Mouse (Mus musculus): ENCODE results near the gene Calr. TPM values are rescaled to one million over a fixed set of nuclear protein-coding genes. Genes with fewer than 3 reads are reported as not detected.

Calr gene
- polyA plus RNA-seq, 1 experiment from 2014 or later, result 1,041 TPM

DNA sequence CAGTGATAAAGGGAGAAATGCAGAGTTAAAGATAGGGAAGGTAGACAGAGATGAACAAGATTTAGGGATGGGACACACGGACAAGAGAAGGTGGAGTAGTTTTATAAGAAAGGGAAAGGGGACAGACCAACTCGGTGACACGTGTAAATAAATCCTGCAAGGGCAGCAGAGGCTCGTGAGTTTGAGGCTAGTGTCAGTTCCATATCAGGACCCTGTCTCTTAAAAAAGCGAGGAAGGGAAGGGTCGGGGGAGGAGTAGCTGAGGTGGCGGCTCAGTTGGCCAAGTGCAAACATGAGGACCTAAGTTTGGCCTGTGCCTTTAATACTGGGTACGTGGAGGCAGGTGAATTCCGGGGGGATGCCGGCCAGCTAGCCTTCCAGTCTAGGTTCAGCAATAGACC, 35.4 kb downstream of the Calr start:
- no peak for ATAC-seq (replicated peaks; ENCODE audit: low FRiP score)
- Histone ChIP-seq H3K27ac (no peak overlapping the region), H3K27me3 (peaks cover 84% of the 10 kb centered on the region), H3K9ac (no peak overlapping the region; the same call in 1 of the 2 replicates), H3K4me3 (replicated peaks) (peak overlapping the region; percentile 39), H3K9me3 (replicated peaks) (no peaks in the 10 kb centered on the region), H3K4me1 (peaks cover 27% of the 10 kb centered on the region), H3K4me2 (peak overlapping the region; percentile 71), H3K36me3 (no peaks in the 10 kb centered on the region)
- 26% methylated on average over 10 of the region's 10 CpGs for WGBS

- peak overlapping the region; percentile 39 for H3K4me3 ChIP-seq (replicated peaks)
- no peaks in the 10 kb centered on the region for H3K36me3 ChIP-seq
- H3K9ac ChIP-seq, result no peak overlapping the region; the same call in 1 of the 2 replicates
- no peak overlapping the region for H3K27ac ChIP-seq
- under 1% methylated on average over 32 of the region's 32 CpGs for WGBS
- peak; percentile 79 for ATAC-seq (replicated peaks; ENCODE audit: low FRiP score)
- peak overlapping the region; percentile 71 for H3K4me2 ChIP-seq
- H3K9me3 ChIP-seq (replicated peaks), result no peaks in the 10 kb centered on the region
- peaks cover 85% of the 10 kb centered on the region for H3K27me3 ChIP-seq
- peaks cover 27% of the 10 kb centered on the region for H3K4me1 ChIP-seq
Observed at GRCm38 (mm10) chr8:84810896-84811295, 35.8 kb downstream of the Calr start.

GRCm38 (mm10) chr8:84809941-84810280, 36.8 kb downstream of the Calr start:
- 78% methylated on average over 5 of the region's 5 CpGs for WGBS
- Histone ChIP-seq H3K27me3 (peaks cover 91% of the 10 kb centered on the region), H3K4me3 (replicated peaks) (no peak overlapping the region)

DNA sequence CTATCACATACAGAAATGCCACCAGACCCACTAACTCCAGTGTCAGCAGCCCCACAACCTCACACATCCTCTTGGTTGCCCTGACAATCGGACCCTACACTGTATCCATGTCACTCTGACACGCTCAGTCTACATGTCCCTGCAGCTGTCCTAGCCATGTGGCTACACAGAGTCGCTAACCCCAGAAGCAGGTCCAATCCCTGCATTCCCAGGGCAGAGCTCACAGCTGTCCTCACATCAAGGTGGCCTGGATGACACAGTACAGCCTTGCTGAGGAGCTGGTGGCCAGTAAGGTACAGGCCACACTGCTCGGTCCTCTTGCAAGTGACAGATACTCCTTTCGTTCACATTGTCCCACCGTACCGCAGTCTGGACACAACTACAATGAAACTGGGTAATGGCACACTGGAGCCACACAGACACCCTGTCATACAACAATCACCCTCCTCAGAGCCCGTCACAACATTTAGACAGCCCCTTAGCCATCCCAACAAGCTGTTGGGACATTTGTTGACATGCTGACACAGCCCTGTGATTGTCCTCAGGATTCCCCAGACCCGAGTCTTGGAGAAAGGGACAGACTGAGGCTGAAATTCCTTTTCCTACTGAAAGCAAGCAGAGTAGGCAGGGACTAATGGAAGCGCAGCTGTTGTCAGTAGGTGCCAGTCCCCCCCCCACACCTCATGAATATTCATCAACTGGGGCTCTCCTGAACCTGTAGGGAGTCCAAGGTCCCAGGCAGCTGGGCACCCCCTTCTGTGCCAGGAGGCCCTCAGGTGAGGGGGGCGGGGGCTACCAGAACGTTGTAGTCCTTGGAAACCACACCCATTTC, 37.4 kb downstream of the Calr start:
- Histone ChIP-seq H3K9me3 (replicated peaks) (no peaks in the 10 kb centered on the region), H3K36me3 (no peaks in the 10 kb centered on the region), H3K4me3 (replicated peaks) (no peak overlapping the region), H3K4me2 (no peak overlapping the region), H3K27me3 (peaks cover 91% of the 10 kb centered on the region), H3K4me1 (peaks cover 11% of the 10 kb centered on the region), H3K27ac (no peak overlapping the region), H3K9ac (no peak overlapping the region)
- 61% methylated on average over 12 of the region's 12 CpGs for WGBS
- ATAC-seq (replicated peaks; ENCODE audit: low FRiP score), result no peak

More at GRCm38 (mm10) chr8:84809941-84810280, 36.8 kb downstream of the Calr start:
- no peak overlapping the region for H3K4me2 ChIP-seq
- H3K9me3 ChIP-seq (replicated peaks), result no peaks in the 10 kb centered on the region
- H3K4me1 ChIP-seq, result peaks cover 17% of the 10 kb centered on the region
- no peak overlapping the region for H3K9ac ChIP-seq
- no peak for ATAC-seq (replicated peaks; ENCODE audit: low FRiP score)
- no peaks in the 10 kb centered on the region for H3K36me3 ChIP-seq
- H3K27ac ChIP-seq, result no peak overlapping the region

- no peak for ATAC-seq (replicated peaks; ENCODE audit: low FRiP score)
- no peak overlapping the region for H3K4me3 ChIP-seq (replicated peaks)
- 96% methylated on average over 5 of the region's 5 CpGs for WGBS
- H3K9me3 ChIP-seq (replicated peaks), result no peaks in the 10 kb centered on the region
- H3K9ac ChIP-seq, result no peak overlapping the region
- no peak overlapping the region for H3K27ac ChIP-seq
- peaks cover 10% of the 10 kb centered on the region for H3K4me1 ChIP-seq
- peaks cover 91% of the 10 kb centered on the region for H3K27me3 ChIP-seq
- no peak overlapping the region for H3K4me2 ChIP-seq
- H3K36me3 ChIP-seq, result no peaks in the 10 kb centered on the region
Observed at GRCm38 (mm10) chr8:84806031-84806430, 40.7 kb downstream of the Calr start.

DNA sequence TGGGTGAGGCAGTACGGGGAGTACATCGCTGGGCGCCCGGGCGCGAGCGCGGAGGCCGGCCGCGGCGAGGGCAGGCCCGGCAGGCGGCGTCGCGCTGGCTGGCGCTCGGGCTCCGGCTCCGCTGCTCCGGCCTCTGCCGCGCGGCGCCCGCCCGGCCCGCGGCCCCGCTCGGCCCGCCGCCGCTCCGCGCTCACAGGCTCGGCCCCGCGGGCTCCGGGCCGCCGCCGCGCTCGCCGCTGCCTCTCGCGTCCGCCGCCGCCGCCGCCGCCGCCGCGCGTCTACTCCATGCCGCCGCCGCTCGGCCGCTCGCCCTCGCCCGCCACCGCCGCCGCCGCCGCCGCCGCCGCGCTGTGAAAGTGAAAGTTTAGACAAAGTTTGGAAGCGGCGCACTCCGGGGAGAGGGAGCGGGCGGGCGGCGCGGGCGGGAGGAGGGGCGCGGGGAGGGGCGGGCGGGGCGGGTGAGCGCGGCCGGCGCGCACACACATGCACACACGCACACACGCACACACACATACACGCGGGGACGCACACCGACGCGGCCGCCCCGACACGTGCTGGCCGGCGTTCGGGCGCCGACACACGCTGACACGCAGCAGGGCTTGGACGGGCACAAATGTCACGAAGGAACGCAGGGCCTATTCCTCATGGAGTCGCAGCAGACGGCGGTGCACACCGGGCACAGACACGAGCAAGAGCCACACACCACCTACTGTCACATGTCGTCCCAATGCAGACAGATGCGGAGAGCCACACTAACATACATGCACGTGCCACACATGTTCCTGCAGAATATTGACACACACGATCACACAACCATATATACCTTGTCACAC, 46.5 kb downstream of the Calr start, which contains the start of gene Nfix:
Nfix (minus strand) TSS at position 346 of the 833 bp plus-strand sequence.
- under 1% methylated on average over 97 of the region's 125 CpGs for WGBS
- Histone ChIP-seq H3K36me3 (no peaks in the 10 kb centered on the region), H3K9me3 (replicated peaks) (no peaks in the 10 kb centered on the region), H3K27me3 (peaks cover 94% of the 10 kb centered on the region), H3K4me1 (peaks cover 29% of the 10 kb centered on the region), H3K9ac (peak within 1 kb of the TSS; percentile 88), H3K4me2 (peak within 1 kb of the TSS; percentile 91), H3K4me3 (replicated peaks) (peak within 1 kb of the TSS; percentile 72), H3K27ac (peak within 1 kb of the TSS; percentile 67)
- peak; percentile 52 for ATAC-seq (replicated peaks; ENCODE audit: low FRiP score)

DNA sequence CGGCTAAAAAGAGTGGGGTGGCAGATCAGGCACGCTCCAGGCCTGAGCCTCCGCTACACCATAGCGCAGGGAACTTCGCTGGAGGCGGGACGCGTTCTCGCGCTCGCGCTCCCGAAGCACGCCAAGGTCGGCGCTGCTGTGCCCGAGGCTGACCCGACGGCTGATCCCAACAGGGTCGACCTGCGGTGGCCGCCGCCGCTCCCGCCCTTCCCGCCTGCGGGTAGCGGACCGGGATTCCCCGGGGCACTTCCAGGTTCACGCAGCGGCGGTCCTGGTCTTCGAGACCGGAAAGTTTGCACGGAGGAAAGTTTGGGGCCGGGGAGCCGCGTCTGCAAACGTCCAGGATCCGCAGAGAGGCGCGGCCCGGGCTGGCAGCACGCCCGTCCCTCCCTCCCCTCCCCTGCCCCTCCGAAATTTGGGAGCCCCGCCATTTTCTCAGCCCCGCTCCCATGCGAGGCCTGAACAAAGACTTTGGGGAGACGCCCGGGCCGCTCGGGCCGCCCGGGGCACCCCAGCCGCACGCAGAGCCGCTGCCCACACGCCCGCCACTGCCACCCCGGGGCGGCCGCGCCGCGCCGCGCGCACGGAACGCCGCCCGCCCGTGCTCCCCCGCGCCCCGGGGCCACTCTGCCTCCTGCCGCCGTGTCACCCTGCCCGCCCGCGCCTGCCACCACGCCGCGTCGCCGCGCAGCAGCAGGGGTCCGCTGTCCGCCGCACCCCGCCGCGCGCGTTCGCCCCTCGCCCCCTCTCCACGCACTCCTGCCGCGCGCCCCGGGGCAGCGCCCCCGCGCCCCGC, 47.4 kb downstream of the Calr start:
- Histone ChIP-seq H3K4me1 (peaks cover 34% of the 10 kb centered on the region), H3K27me3 (peaks cover 94% of the 10 kb centered on the region), H3K36me3 (no peaks in the 10 kb centered on the region), H3K9ac (peak overlapping the region; percentile 88), H3K27ac (peak overlapping the region; percentile 67), H3K9me3 (replicated peaks) (no peaks in the 10 kb centered on the region), H3K4me3 (replicated peaks) (peak overlapping the region; percentile 72), H3K4me2 (peak overlapping the region; percentile 91)
- 0 out of 2 replicates have a peak, but pooled peaks have one; percentile 11 for ATAC-seq (replicated peaks; ENCODE audit: low FRiP score)
- under 1% methylated on average over 99 of the region's 108 CpGs for WGBS

DNA sequence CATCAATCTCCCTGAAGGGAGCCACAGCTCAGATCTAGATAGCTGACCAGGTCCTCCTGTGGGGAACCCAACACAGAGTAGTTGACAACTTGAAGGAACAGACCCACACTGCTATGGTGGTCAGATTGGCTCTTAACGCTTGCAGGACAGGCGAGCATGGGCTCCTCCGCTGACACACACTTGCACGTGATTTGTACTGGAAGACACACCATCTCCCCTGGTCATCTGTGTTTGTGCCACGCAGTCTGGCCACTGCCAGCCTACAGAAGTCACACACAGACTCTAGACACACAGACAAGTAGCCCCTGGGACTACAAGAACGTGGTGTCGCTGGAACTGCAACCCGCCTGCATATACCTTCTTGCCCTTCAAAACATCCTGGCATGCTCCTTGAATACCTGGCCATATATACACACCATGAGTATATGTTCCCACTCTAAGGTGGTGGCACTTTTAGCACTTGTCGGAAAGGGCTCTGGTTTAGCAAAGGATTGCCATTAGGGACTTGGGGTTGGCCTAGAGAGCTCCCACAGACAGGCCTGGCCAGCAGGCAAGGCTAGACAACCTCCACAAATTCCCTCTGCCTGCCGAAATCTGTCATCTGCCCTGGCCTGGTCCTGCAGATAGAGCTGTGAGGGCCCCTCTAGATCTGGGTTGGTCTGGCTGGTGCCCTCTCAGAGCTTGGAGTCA, 48.1 kb downstream of the Calr start:
- peak overlapping the region; percentile 72 for H3K4me3 ChIP-seq (replicated peaks)
- H3K36me3 ChIP-seq, result no peaks in the 10 kb centered on the region
- WGBS, result 49% methylated on average over 10 of the region's 10 CpGs
- H3K27me3 ChIP-seq, result peaks cover 94% of the 10 kb centered on the region
- H3K9ac ChIP-seq, result peak overlapping the region; percentile 88
- H3K4me1 ChIP-seq, result peaks cover 42% of the 10 kb centered on the region
- no peak for ATAC-seq (replicated peaks; ENCODE audit: low FRiP score)
- no peaks in the 10 kb centered on the region for H3K9me3 ChIP-seq (replicated peaks)
- H3K4me2 ChIP-seq, result peak overlapping the region; percentile 91
- H3K27ac ChIP-seq, result no peak overlapping the region

DNA sequence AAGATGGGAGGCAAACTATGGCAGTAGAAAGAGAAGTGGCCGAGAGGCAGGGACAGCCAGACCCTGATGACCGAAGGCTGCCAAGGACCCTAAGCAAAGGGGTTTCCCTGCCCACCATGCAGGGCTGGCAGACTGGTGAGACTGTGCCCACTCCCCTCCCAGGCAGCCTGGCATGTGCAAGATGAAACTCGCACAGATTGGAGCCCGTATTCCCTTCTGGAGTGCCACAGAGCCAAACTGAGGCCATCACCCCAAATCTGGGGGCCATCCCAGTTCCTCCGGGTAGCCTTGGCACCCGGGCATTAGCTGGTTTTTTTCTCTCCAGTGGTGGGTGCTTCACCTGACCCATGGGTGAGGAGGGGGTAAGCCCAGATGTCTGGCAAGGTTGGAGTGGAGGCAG, 48.8 kb downstream of the Calr start:
- Histone ChIP-seq H3K4me1 (peaks cover 39% of the 10 kb centered on the region), H3K4me3 (replicated peaks) (no peak overlapping the region), H3K27ac (no peak overlapping the region), H3K4me2 (peak overlapping the region; percentile 91), H3K9ac (no peak overlapping the region), H3K27me3 (peaks cover 94% of the 10 kb centered on the region), H3K36me3 (no peaks in the 10 kb centered on the region), H3K9me3 (replicated peaks) (no peaks in the 10 kb centered on the region)
- no peak for ATAC-seq (replicated peaks; ENCODE audit: low FRiP score)
- WGBS, result 77% methylated on average over 6 of the region's 6 CpGs

GRCm38 (mm10) chr8:84797256-84797797, 49.4 kb downstream of the Calr start:
- Histone ChIP-seq H3K4me2 (no peak overlapping the region), H3K36me3 (no peaks in the 10 kb centered on the region), H3K27me3 (peaks cover 94% of the 10 kb centered on the region), H3K27ac (no peak overlapping the region), H3K9me3 (replicated peaks) (no peaks in the 10 kb centered on the region), H3K4me3 (replicated peaks) (no peak overlapping the region), H3K9ac (no peak overlapping the region), H3K4me1 (peaks cover 39% of the 10 kb centered on the region)
- 74% methylated on average over 15 of the region's 15 CpGs for WGBS
- no peak for ATAC-seq (replicated peaks; ENCODE audit: low FRiP score)

DNA sequence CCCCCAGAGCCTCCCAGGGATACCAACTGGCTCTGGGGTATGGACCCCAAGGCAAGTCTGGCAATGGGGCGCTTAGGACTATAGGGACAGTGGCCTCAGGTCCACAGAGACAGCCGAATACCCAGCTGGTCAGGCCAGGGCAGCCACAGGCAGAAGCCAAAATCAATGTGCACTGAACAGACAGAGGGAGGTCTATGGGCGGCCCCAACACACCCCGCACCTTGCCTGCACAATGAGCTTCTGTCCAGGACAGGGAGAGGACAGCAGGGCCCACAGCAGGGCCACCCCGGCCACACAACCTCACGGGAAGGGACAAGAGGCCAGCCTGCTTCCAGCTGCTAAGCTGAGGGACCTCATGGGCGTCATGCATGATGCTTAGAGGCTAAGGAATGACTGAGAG, 52.2 kb downstream of the Calr start:
- Histone ChIP-seq H3K9ac (no peak overlapping the region), H3K4me2 (no peak overlapping the region)
- ATAC-seq (replicated peaks; ENCODE audit: low FRiP score), result no peak

More for the DNA sequence above, 52.2 kb downstream of the Calr start:
- Histone ChIP-seq H3K27ac (0 out of 2 replicates have a peak overlapping the region, but pooled peaks have one; percentile 7), H3K36me3 (no peaks in the 10 kb centered on the region), H3K4me3 (replicated peaks) (no peak overlapping the region), H3K27me3 (peaks cover 99% of the 10 kb centered on the region), H3K9me3 (replicated peaks) (no peaks in the 10 kb centered on the region), H3K4me1 (peaks cover 34% of the 10 kb centered on the region)
- WGBS, result 50% methylated on average over 7 of the region's 7 CpGs
